Mouse (Mus musculus) G1E (cell line): ENCODE measurements around the gene Il1b.

Experiments used
- CTCF ChIP-seq: IDR thresholded peaks from 2 replicates; pipeline ENCODE4 v1.5.1; 2012; ENCODE audit warnings: low read depth, low read length, inconsistent platforms, mixed read lengths
- GATA1 ChIP-seq: IDR thresholded peaks from 2 replicates; pipeline ENCODE4 v1.6.1; 2012; ENCODE audit warnings: borderline replicate concordance, low read length, inconsistent platforms, mixed read lengths

GRCm38 (mm10) chr2:129315831-129316230 is 55.1 kb downstream of the Il1b start:
- TF ChIP-seq CTCF (no peak), GATA1 (no peak)
